Mouse (Mus musculus) adrenal gland, postnatal 14 days (tissue): ENCODE results near the gene Arhgap31. TPM values are rescaled to one million over a fixed set of nuclear protein-coding genes. Genes with fewer than 3 reads are reported as not detected.
A peak's percentile ranks its signal among the peaks of the same experiment; 100 is the strongest.

Experiments
- DNase-seq: peaks from one replicate; pipeline ENCODE4 v3.0.0; 2021; ENCODE audit warnings: mixed read lengths
- total RNA-seq: library from RNA; stranded (reverse); gene quantifications from 2 replicates; pipeline ENCODE4 v1.2.3, GENCODE M21; 2021

Arhgap31 gene
- total RNA-seq, 1 experiment from 2014 or later = 34.8 TPM

DNA sequence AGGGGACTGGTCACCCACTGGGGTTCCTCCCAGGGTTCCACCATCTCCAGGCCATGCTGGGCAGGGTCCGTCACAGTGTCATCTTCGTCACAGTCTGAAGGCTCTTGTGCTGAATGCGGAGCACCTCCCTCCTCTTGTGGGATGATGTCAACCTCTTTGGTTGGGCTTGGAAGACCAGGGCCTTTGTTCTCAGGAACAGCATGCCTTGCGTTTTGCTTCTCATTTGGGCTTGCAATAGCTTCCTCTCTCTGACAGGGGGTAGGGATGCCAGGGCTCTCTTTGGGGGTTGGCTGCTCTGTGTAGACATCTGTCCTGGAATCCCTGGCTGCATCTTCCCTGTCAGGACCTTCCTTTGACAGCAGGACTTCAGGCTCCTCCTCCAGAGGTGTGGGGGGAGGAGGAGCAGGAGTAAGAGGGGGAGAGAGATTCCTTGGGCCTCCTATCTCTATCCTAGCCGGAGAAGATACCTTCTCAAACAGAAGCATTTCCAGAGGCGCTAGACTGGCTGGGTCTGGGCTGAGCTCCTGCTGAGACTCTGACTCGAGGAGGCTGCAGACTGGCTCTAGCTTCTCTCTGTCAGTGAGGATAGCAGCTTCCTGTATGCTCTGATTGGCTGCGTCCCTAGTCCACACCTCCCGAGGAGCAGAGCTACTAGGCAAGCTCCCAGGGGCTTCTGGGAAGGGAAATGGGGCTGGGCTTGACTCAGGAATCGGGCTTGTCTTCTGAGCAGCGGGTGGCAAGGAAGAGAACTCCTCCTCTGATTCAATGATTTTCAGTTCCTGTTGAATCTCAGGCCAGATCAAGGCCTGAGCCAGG lies 109.9 kb downstream of the Arhgap31 start:
- peak; percentile 25 for DNase-seq

DNA sequence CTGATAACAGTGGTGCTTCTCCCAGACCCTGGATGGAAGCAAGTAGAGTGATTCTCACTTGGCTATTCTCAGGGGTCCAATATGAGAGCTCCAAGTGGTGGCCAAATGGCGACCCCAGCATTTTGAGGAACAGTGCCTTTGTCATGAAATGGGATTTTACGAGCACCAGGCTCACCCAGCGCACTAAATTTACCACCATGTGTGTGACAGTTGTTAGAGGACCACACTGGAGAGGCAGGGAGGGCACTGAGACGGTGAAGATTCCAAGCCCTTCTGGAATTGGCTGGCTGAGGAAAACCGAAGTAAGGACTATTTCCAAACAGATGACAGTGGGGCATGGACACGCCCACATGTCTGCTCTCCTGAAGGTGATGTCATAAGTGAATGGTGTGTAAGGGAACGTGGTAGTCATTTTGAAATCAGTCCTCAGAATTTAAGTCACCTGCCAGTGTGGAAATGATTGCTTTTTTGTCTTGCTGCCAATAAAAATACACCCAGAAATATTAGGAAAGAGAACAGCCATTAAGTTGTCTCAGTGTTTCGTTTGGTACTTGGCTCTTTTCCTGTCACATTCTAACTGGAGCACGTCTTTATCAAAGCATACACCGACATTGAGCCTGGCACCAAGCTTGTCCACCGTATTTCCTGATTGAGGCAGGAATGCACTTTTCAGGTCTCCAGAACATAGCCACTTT lies 113.9 kb downstream of the Arhgap31 start:
- peak; percentile 34 for DNase-seq

DNA sequence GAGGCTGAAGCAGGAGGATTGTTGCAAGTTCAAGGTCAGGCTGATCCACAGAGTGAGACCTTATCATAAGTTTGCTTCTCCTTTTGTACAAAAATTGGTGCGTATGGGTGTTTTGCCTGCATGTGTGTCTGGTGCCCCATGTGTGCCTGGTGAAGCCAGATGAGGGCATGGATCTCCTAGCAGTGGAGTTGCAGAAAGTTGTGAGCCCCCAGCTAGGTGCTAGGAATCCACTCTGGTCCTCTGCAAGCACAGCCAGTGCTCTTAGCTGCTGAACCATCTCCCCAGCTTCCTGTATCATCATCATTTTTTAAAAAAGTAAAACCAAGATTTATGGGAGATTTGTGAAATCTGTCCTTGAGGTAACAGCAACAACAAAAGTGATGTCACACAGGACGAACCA lies 116.4 kb downstream of the Arhgap31 start:
- DNase-seq = no peak

GRCm38 (mm10) chr16:38596099-38596498 lies 117.0 kb downstream of the Arhgap31 start:
- no peak for DNase-seq

GRCm38 (mm10) chr16:38594435-38594834 lies 118.6 kb downstream of the Arhgap31 start:
- DNase-seq = no peak

DNA sequence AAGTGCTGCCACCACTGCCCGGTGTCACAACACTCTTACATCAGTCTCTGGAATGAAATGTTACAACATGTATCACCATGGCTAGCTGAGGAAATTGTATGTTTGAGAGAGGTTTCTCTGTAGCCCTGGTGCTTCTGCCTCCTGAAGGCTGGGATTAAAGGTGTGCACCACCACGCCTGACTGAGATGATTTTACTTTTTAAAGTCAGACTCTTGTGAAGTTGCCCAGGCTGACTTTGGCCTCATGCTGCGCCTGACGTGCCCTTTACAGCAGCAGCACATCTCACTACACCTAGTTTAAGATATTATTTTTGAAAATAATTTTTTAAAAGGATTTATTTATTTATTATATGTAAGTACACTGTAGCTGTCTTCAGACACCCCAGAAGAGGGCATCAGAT lies 120.1 kb downstream of the Arhgap31 start:
- no peak for DNase-seq

DNA sequence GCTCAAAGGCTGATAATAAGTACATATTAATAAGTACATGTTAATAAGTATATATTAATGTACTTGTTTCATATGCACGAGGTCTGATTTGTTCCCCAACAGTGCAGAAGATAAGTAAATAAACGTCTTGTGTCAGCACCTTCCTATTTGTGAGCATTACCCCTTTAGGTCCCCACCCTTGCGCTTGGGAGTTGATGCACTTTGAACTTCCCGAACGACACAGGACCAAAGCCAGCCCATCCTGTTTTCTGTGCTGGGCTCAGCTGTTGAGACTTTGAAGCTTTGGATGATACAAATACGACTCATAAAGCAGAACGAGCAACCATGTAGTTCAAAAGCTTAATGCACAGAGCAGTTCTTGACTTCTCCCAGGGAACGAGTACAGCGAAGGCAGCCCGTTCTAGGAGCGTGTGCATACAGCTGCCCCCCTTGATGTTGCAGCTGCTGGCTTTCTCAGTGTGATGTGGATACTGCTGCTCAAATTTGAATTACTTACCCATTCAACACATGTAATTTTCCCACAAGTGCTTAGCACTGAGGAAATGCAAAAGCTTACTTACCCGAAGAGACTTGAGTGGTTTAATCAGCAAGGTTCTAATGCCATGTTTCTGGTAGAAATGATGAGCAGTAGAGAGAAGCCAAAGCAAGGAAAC lies 120.9 kb downstream of the Arhgap31 start:
- DNase-seq = no peak

GRCm38 (mm10) chr16:38591506-38591905 lies 121.6 kb downstream of the Arhgap31 start:
- no peak for DNase-seq

DNA sequence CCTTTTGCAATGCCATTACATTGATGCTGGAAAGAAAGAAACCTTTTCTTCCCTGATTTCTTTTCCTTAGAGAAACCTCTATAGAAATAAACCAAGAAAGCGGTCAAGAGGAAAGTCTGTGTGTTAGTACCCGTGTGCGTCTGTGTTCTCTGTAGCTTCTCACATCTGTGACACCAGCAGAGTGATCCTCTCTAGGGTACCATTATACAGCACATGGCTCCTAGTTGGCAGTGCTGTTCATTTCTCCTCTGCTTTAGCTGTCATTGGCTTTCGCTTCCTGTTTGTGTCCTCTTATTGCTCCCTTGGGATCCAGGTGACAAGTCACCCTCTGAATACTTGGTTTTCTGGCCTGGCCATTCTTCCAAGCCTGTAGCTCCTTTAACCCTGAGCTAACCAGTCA lies 125.5 kb downstream of the Arhgap31 start:
- DNase-seq = no peak

- no peak for DNase-seq
Observed at GRCm38 (mm10) chr16:38587163-38587562, 125.9 kb downstream of the Arhgap31 start.

DNA sequence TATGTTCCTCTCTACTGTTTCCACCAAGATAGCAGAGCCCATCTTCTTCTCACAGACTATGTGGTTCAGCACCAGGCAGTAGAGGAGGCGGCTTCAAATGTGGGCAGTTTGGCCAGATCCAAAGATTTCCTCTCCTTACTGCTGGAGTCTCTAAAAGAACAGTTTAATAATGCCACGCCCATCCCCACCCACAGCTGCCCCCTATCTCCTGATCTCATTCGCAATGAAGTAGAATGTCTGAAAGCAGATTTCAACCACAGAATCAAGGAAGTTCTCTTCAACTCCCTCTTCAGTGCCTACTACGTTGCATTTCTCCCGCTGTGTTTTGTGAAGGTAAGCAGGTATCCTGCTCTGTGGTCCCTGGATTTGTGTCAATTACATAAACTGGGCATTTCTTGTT lies 127.9 kb downstream of the Arhgap31 start:
- DNase-seq = no peak

DNA sequence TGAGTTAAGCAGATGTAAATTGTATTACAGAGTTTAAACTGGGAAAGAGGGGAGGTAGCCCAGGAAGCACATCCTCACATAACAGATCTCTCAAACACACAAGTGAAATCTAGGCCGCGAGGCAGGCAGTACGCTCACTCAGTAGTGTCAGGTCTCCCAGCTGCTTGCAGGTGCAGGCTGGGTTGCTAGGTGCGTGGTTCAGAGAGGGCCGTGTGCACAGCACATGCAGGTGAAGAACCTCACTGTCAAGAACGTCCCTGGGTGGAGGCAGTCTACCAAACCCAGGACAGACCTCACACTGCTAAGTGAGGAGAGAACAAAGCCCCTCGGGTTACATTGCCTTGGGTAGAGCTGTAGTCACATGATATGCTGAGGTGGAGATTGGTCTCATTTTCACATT lies 128.3 kb downstream of the Arhgap31 start:
- DNase-seq = no peak

DNA sequence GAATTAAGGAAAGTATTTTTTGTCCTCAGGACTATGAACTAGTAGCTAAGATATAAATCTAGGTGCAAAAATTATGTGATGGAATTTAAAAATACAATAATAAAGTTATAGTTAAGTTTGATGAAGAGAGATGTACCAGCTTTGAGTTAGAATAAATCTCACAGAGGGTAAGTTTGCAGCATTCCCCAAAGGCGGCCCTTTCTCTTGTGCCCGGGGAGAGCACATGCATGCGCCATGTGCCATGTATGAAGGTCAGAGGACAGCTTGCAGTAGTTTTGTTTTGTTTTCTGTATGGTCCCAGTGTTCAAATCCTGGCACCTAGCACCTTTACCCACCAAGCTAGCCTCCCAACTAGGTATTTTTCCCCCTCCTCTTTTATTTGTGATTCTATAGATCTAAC lies 141.6 kb downstream of the Arhgap31 start:
- no peak for DNase-seq

GRCm38 (mm10) chr16:38568192-38568591 lies 144.9 kb downstream of the Arhgap31 start:
- no peak for DNase-seq

GRCm38 (mm10) chr16:38563516-38563915 lies 149.6 kb downstream of the Arhgap31 start:
- no peak for DNase-seq

GRCm38 (mm10) chr16:38562968-38563327 lies 150.1 kb downstream of the Arhgap31 start:
- no peak for DNase-seq

DNA sequence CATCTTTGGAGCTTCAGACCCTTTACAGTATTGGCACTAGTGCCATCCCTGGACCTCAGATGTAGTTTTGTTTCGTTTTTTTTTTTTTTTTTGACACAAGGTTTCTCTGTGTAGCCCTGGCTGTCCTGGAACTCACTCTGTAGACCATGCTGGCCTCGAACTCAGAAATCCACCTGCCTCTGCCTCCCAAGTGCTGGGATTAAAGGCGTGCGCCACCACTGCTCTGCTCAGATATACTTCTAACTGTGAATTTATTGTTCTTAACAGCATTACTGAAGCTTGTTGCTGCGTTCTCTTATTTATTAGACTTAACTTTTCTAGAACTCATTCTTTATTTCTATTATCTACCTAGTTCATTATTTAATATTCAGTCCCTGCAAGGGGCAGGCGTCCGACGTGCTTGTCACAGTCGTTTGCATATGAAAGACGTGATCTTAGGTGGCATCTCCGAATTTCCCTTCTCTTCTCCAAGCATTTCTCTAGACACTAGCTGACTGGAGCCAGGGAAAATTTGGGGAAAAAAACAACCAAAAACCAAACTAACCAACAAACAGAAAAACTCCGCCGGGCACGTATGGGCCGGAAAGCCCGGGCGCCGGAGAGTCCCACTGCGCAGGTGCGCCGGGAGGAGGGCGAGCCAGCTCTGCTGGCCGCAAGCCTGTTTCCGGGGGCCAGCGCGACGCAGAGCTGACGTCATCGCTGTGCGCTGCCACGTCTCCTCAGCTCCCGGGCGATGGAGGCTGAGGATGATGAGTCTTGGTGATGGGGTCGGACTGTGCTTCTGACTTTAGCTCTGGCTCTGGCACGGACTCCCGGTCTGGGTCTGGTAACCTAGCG lies 150.7 kb downstream of the Arhgap31 start:
- peak; percentile 96 for DNase-seq

DNA sequence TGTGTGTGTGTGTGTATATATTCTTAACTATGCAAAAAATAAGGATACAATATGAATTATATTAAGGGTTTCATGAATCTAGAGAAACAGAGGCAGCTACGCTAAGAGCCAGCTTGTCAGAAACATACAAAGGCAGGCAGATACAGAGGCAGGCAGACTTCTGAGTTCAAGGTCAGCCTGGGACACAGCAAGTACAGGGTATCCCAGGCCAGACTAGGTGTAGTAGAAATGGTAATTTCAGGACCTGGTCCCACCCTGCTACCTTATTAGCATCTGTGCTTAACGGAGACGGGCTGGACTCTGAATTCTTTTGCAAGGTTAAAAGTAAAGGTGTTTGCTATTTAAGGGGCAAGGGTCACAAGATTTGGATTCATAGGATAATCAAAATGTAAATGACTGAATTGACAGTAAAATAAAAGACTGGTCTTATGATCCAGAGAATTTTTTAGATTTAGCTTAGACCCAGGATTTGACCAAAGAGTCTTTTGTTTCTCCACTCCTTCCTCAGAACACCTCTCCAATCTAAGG lies 154.8 kb downstream of the Arhgap31 start, which contains the start of gene Tmem39a:
TSS of gene Tmem39a (plus strand) at position 478 of the 528 bp plus-strand sequence.
- DNase-seq = no peak

- no peak for DNase-seq
Observed at GRCm38 (mm10) chr16:38555988-38556387, 157.1 kb downstream of the Arhgap31 start.

DNA sequence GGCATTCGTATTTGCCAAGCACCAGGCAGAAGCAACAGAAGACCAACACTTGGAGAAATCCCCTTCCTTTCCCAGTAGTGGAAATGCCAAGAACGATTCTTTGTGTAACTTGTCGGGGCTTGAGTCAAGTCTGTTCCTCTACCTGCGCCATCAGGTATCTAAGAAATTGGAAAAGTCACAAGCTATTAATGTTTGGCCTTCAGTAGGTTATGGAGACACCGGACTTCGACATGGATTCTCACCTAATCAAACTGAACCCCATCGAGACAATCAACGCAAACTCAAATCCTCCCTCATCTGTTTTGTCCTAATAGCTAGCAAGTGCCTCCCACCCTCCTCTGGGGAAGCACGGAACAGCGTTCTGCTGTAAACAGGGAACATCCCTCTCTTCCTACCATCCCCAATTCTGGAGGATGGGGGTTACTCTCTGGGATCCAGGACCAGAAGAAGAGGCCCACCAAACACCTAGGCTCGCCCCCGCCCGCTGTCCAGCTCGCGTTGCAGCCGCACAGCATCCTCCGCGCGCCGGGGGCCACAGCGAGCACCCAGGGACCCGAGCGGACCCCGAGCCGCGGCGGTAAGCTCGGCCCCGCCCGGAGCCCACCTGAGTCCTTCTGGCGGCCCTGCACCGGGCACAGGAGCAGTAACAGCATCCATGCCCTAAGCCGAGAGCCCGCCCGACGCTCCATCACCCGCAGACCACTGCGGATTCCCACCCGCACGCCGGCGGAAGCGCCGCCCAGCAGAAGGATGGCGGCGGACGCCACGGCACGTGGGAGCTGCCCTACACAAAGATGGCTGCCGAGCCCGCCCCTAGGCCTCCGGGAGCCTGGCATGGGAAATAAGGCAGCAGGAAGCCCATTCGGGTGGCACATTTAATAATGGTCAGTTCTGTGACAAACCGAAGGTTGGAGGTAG lies 163.3 kb downstream of the Arhgap31 start, which contains the start of gene Poglut1:
TSS of gene Poglut1 (minus strand) at position 780 of the 918 bp plus-strand sequence.
- DNase-seq = peak; percentile 91
